In the genomic region with DNA sequence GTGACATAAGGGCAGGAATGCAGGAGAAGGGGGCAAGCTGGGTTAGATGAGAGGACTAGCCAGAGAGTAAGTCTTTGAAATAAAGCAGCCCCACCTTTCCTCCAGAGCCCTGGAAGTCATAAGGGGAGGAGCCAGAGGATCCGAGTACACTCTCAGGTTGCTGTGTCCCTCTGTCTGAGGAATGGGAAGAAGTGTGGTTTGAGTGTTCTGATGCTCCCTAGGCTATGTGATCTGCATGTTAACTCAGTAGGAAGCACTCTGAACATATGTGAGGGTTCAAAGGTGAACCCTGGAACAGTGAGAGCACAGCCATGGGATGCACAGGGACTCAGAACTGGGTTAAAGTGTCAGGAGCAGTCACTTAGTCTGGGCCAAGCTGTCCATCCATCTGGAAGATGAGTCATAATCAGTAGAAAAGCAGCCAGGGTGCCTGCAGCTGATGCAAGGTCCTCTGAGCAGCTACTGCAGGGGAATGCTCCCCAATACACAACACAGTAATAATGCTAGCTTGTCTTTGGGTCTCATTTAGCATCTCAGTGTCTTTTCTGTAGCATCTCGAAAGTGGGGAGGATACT, we compare ENCODE assay signal across 13 mouse cellular contexts. TPM values are rescaled to one million over a fixed set of nuclear protein-coding genes. Genes with fewer than 3 reads are reported as not detected.
DNase-seq lines count a peak whose midpoint lies in the region; ATAC-seq and TF ChIP-seq lines count a peak whose summit lies in the region.
"Had no signal": no experiment of that assay in that cellular context is flagged by ENCODE, and none has a peak within 500 bp of the region (broad histone marks: within the 10 kb centered on the region; RNA-seq: fewer than 3 reads in every experiment).

No protein-coding gene starts in this region.

- H3K9me3 ChIP-seq in liver, postnatal 0 days (ENCODE audit: low read length), result no peaks in the 10 kb centered on the region
- H3K9me3 ChIP-seq: G1E; hindbrain, embryonic 10.5 days had no signal

- no peak for ATAC-seq in liver, postnatal 0 days

- H3K4me1 ChIP-seq in heart, adult 2 months (ENCODE audit: control insufficient read depth, insufficient read depth, low read length), result peaks cover 10% of the 10 kb centered on the region
- peaks cover 21% of the 10 kb centered on the region for H3K4me1 ChIP-seq in liver, postnatal 0 days (ENCODE audit: insufficient read depth)

- no peak overlapping the region for H3K4me2 ChIP-seq in liver, postnatal 0 days (ENCODE audit: low read depth, low read length)

- H3K4me3 ChIP-seq in heart, adult 2 months, result peak overlapping the region; percentile 47
- H3K4me3 ChIP-seq in liver, postnatal 0 days (ENCODE audit: low read depth, low read length), result no peak overlapping the region
- H3K4me3 ChIP-seq: hindbrain, embryonic 10.5 days had no signal

- intact Hi-C loops in heart, adult 2 months (cut with DNase I), result loop anchor here (2.0 to 10.0 kb wide), 3 partner anchors 41 to 201 kb away; partner anchors contain the start of genes D930007J09Rik, Serpinb6b and Wrnip1
- intact Hi-C loops in heart, postnatal 10 days (cut with DNase I), result loop anchor here (2.0 kb wide), 1 partner anchor 69 kb away; no protein-coding TSS in a partner anchor

- H3K79me2 ChIP-seq in heart, adult 2 months (replicated peaks; ENCODE audit: control insufficient read depth, insufficient read depth, low read length), result no peaks in the 10 kb centered on the region

- TF ChIP-seq CTCF in heart, adult 2 months (IDR thresholded peaks at IDR 0.05), result no peak
- no peak for TF ChIP-seq CTCF in liver, postnatal 0 days (IDR thresholded peaks at IDR 0.05; ENCODE audit: low read depth)

- no peaks in the 10 kb centered on the region for H3K27me3 ChIP-seq in heart, adult 2 months (ENCODE audit: control insufficient read depth, insufficient read depth, low read length)
- H3K27me3 ChIP-seq in liver, postnatal 0 days (ENCODE audit: insufficient read depth, low read length), result no peaks in the 10 kb centered on the region

- H3K36me3 ChIP-seq in heart, adult 2 months (ENCODE audit: control insufficient read depth, insufficient read depth, low read length), result peaks cover 16% of the 10 kb centered on the region
- H3K36me3 ChIP-seq in liver, postnatal 0 days (replicated peaks; ENCODE audit: insufficient read depth, low read length), result no peaks in the 10 kb centered on the region
- H3K36me3 ChIP-seq: G1E; hindbrain, embryonic 10.5 days had no signal

- TF ChIP-seq POLR2A in heart, adult 2 months (IDR thresholded peaks at IDR 0.05; ENCODE audit: insufficient read depth, low read depth, low read length), result no peak

- no peak for TF ChIP-seq EP300 in heart, adult 2 months (IDR thresholded peaks at IDR 0.05; ENCODE audit: insufficient read depth, low read depth, low read length)
- TF ChIP-seq EP300 in liver, postnatal 0 days (IDR thresholded peaks at IDR 0.05; ENCODE audit: low read depth), result no peak

- DNase-seq in heart, adult 2 months, result peak in 1 of 2 experiments; percentile 20
- no peak for DNase-seq in heart, postnatal 10 days
- DNase-seq in 3134 (ENCODE audit: extremely low read depth, insufficient read length, low spot score) (peak; percentile 34), ZHBTc4 (ENCODE audit: low read depth, low spot score) (peak; percentile 41)
- DNase-seq in liver, postnatal 0 days, result no peak
- no peak for DNase-seq in T-cell, adult 2 months (ENCODE audit: low spot score)
- no peak for DNase-seq in left cerebral cortex, adult 18-20 months (ENCODE audit: low spot score in 2 of 2)
- DNase-seq in urinary bladder, adult 2 months (ENCODE audit: low spot score), result no peak
- DNase-seq: midbrain, embryonic 14.5 days; thymus, postnatal 36 days had no signal

- peak overlapping the region; percentile 97 for H3K27ac ChIP-seq in heart, adult 2 months
- peak overlapping the region; percentile 83; the same call in 1 of the 2 replicates for H3K27ac ChIP-seq in liver, postnatal 0 days (ENCODE audit: low read depth)

- WGBS in heart, adult 2 months, result 55% methylated on average over 2 of the region's 2 CpGs
- WGBS in liver, postnatal 0 days (ENCODE audit: insufficient replicate concordance), result 71% methylated on average over 2 of the region's 2 CpGs

- H3K9ac ChIP-seq in heart, adult 2 months (ENCODE audit: low read depth, low read length), result 0 out of 2 replicates have a peak overlapping the region, but pooled peaks have one; percentile 19
- H3K9ac ChIP-seq in liver, postnatal 0 days (replicated peaks), result 0 out of 2 replicates have a peak overlapping the region, but pooled peaks have one; percentile 9

RNA-seq across cellular contexts. Expression of gene Serpinb9, which starts 2.5 kb away (rescaled TPM):
- 1 to 10 TPM; 8.6 to 9.3 TPM for total RNA-seq in heart, adult 2 months (2021)
- polyA plus RNA-seq in heart, adult 2 months (2012; rRNA removed), result 6.0 and 11.9 TPM in 2 replicates
- total RNA-seq in heart, postnatal 10 days (2021), result 10 to 100 TPM in 1 of 2 experiments, 1 to 10 TPM in 1; 6.9 to 10.1 TPM
- 1.7 and 2.2 TPM in 2 replicates for polyA plus RNA-seq in liver, postnatal 0 days (2015; fragmentation: Nextera tagmentation; extraction: Ambion mirVana)
- total RNA-seq in left cerebral cortex, adult 18-20 months (2021), result 1 to 10 TPM; 5.7 to 7.0 TPM
- 19.2 and 19.5 TPM in 2 replicates for polyA plus RNA-seq in urinary bladder, adult 2 months (2012; rRNA removed)

RNA-seq across cellular contexts. Expression of gene Serpinb9b, which starts 21.6 kb away (rescaled TPM):
- total RNA-seq in heart, adult 2 months (2021), result under 1 TPM in 1 of 2 experiments, not detected in 1; 0.18 TPM
- 0.20 and 0.47 TPM in 2 replicates for polyA plus RNA-seq in heart, adult 2 months (2012; rRNA removed)
- under 1 TPM; 0.10 to 0.43 TPM for total RNA-seq in heart, postnatal 10 days (2021)
- polyA plus RNA-seq in liver, postnatal 0 days (2015; fragmentation: Nextera tagmentation; extraction: Ambion mirVana), result 0.15 TPM in 1 of 2 replicates, not detected in the other
- total RNA-seq in left cerebral cortex, adult 18-20 months (2021), result not detected
- 0.50 and 0.78 TPM in 2 replicates for polyA plus RNA-seq in urinary bladder, adult 2 months (2012; rRNA removed)
- total RNA-seq: layer of hippocampus, postnatal 25 days had no signal
- polyA plus RNA-seq: G1E had no signal

RNA-seq across cellular contexts. Expression of gene Serpinb6b, which starts 40.6 kb away (rescaled TPM):
- total RNA-seq in heart, adult 2 months (2021), result 10 to 100 TPM; 26.3 to 33.1 TPM
- 21.6 and 30.3 TPM in 2 replicates for polyA plus RNA-seq in heart, adult 2 months (2012; rRNA removed)
- total RNA-seq in heart, postnatal 10 days (2021), result 10 to 100 TPM; 23.9 to 33.8 TPM
- polyA plus RNA-seq in liver, postnatal 0 days (2015; fragmentation: Nextera tagmentation; extraction: Ambion mirVana), result 2.9 TPM in 2 replicates
- 1 to 10 TPM in 1 of 2 experiments, under 1 TPM in 1; 0.89 to 1.5 TPM for total RNA-seq in left cerebral cortex, adult 18-20 months (2021)
- 15.0 and 22.1 TPM in 2 replicates for polyA plus RNA-seq in urinary bladder, adult 2 months (2012; rRNA removed)
- polyA plus RNA-seq: G1E had no signal

Comparison
In these comparisons a context has a peak if more than half of its experiments do, and no peak if none do; other contexts are left out.
1. DNase-seq: peak in 3134 (single experiment) and ZHBTc4 (single experiment); none in heart, postnatal 10 days (0 of 2), liver, postnatal 0 days (single experiment), T-cell, adult 2 months (single experiment), left cerebral cortex, adult 18-20 months (0 of 2) and urinary bladder, adult 2 months (single experiment).
2. RNA of gene Serpinb6b, which starts 40.6 kb away (total RNA-seq): 23.9 to 33.8 TPM in heart, postnatal 10 days and 26.3 to 33.1 TPM in heart, adult 2 months; 0.89 to 1.5 TPM in left cerebral cortex, adult 18-20 months; every median in the first group is over 10 times any median in the second.